Mouse (Mus musculus): ENCODE measurements around the gene Plp2.

The Plp2 gene

GRCm38 (mm10) chrX:7662936-7663335 lies 8.3 kb downstream of the Plp2 start:
- no peak for DNase-seq (ENCODE audit: low spot score in 2 of 2)

DNA sequence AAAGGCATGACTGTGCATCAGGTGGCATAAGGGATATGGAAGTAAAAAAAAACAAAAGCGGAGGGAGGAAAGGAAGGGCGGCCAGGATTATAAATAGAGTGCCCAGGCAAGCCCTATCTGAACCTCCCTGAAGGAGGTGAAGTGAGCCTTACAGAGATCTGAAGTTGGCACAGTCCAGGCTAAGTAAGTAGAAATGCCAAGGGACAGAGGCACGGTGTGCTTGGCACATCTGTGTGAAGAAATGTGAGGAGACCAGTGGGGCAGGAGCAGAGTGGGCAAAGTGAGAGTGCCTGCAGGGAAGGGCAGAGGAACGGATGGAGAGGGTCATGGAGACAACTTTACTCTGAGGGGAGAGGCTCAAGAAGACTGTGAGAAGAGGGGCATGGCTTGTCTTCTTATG lies 10.1 kb downstream of the Plp2 start:
- DNase-seq (ENCODE audit: low spot score in 2 of 2): no peak

- DNase-seq (ENCODE audit: low spot score in 2 of 2): no peak
Measured at GRCm38 (mm10) chrX:7658785-7659589, 12.2 kb downstream of the Plp2 start.

DNA sequence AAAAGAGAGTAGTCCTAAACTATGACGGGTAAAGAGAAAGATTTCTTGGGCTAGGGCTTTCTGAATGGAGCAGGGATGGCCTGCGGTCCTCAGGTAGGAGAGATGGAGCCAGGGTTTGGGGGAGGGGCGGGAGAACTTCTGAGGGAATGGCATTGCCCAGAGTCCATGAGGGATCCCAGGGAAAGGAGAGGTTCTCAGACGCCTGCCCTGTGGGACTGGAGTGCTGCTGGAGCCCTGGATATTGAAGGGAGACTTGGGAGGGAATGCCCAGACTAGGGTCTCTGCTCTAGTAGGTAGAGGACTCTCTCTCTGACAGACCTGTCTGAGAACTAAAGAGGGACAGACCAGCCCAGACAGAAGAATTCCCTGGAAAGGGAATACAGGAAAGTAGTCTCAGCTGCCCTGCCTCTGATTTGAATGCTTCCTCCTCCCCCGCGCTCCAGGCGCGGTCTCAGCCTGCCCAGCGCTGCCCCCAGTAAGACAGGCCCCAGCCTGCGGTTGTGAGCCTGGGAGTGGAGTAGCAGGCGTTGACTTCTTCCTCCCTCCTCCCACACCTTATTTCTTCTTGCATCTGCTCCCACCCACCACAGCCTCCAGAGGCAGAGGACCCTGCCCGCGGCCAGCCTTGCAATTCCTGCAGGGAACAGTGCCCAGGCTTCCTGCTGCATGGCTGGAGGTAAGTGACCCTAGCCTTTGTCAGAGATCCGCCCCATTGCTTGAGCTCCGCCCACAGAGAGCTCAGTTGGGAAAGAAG lies 13.0 kb downstream of the Plp2 start:
- DNase-seq (ENCODE audit: low spot score in 2 of 2): no peak

DNA sequence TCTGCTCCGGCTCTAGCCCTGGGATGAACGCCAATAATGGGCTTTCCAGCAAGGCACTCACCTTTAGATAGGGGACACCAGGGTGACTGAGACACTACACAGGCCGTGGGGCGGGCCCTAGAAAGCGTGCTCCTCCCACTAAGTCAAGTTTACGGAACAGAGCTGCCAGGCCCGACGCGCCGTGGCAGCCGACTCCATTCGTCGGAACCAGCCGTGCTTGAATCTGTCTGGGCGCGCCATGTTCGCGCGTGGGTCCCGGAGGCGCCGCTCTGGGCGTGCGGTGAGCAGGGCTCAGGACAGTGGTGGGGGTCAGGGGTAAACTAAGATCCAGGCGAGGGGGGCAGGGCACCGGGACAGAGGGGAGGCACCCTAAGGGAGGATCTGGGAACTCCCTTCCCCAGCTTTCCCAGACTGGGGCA lies 14.0 kb downstream of the Plp2 start, which contains the start of gene Prickle3:
TSS of gene Prickle3 (plus strand) at position 40 of the 419 bp plus-strand sequence.
- no peak for DNase-seq (ENCODE audit: low spot score in 2 of 2)

GRCm38 (mm10) chrX:7648671-7649304 lies 22.4 kb downstream of the Plp2 start:
- DNase-seq (ENCODE audit: low spot score in 2 of 2): peak; percentile 49 to 59

DNA sequence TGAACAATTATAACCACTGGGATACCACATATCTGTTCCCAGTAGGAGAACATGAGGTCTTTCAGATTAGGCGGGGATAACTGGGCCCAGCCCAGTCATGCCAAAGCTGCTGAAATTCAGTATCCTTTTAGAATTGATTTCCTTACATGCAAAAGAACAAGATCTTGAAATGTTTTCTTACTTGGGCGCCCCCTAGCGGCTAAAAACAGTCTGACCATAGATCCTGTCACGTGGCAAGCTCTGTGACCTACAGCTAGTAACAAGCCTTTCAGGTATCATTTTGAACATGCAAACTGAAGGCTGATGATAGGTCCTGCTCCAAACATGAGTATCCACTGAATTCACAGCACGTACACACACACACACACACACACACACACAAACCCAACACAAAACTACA lies 25.8 kb downstream of the Plp2 start:
- DNase-seq (ENCODE audit: low spot score in 2 of 2): peak; percentile 61 to 80

GRCm38 (mm10) chrX:7640785-7641184 lies 30.4 kb downstream of the Plp2 start:
- DNase-seq (ENCODE audit: low spot score in 2 of 2): no peak

DNA sequence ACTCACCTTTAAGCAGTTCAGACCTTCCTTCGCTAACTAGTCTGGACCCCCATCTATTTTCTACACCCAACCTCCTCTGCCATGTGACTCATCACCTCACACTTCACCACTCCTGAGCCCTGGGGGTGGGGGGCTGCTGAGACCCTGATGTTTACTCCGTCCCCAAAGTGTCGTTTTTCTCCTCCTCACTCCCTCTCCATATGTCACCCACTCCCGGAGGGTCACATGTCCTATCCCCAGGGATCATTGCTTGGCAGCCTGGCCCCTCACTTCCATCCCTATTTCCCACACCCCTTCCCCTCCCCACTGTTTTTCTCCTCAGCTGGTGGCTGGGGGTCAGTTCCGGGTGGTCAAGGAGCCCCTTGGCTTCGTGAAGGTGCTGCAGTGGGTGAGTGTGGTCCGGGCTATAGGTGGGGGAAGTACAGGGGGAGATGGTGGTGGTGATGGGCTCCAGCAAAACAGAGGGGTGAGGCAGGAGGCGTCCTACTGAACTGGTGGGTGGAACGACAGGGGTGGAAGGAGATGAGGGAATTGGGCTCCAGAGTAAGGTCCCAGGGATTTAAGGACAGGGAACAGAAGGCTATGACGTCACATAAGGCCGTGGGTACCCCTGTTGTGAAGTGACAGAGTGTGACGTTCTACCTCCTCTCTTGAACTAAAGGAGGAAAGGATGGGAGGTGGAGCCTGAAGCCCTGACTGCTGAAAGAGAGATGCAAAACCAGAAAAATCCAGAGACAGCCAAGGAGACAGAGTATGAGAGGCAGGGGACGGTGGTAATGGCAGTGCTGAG lies 31.5 kb downstream of the Plp2 start:
- no peak for DNase-seq (ENCODE audit: low spot score in 2 of 2)

DNA sequence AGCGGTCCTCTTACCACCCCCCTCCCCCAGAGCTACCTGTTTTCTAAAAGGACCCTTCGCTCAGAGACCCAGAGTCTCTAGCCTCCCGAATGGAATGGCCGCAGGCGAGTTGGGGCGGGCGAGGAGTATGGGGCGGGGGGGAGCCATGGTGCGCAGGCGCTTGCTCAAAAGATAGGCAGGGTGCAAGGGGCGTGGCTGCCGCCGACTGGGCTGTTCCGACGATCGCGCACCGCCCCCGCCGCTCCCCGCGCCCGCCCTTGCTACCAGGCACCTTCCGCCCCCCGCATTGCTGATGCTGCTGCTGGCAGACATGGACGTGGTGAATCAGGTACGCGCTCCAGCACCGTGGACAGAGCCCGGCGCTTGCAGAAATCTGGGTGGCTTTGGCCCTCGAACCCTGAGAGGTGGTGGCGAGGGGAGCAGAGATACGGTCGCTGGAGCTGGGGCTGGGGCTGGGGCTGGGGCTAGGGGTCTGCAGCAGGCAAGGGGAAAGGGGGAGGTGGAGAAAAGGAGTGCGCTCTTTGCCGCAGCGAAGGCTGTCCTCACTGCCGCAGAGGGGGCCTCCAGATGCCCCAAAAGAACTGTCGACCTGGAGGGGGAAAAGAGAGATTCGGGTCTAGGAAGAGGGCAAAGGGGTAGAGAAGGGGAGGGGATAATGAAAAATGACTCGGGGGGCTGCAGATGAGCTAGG lies 32.6 kb downstream of the Plp2 start, which contains the start of gene Syp:
TSS of gene Syp (plus strand) at position 71 of the 691 bp plus-strand sequence.
- peak; percentile 82 to 93 for DNase-seq (ENCODE audit: low spot score in 2 of 2)

DNA sequence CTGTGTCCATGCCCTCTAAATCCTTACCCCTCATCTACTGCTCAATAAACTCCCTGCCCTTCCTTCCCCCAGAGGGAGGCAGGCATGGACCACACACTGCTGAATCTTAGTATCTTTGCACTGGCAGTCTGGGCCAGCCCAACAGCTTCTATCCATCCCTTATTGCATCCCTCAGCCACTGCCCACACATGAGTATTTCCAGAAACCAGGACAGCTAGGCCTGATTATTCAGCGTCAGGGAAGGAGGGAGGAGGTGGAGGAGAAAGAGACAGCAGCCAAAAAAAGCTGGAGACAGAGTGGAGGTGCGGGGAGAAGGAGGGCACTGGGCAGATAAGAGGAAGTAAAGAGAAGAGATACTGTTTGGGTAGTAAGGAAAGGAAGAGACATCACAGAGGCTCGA lies 36.1 kb downstream of the Plp2 start:
- DNase-seq (ENCODE audit: low spot score in 2 of 2): no peak

GRCm38 (mm10) chrX:7632560-7632959 lies 38.6 kb downstream of the Plp2 start:
- no peak for DNase-seq (ENCODE audit: low spot score in 2 of 2)
